Mouse (Mus musculus): ENCODE results near the gene Pga5.

DNA sequence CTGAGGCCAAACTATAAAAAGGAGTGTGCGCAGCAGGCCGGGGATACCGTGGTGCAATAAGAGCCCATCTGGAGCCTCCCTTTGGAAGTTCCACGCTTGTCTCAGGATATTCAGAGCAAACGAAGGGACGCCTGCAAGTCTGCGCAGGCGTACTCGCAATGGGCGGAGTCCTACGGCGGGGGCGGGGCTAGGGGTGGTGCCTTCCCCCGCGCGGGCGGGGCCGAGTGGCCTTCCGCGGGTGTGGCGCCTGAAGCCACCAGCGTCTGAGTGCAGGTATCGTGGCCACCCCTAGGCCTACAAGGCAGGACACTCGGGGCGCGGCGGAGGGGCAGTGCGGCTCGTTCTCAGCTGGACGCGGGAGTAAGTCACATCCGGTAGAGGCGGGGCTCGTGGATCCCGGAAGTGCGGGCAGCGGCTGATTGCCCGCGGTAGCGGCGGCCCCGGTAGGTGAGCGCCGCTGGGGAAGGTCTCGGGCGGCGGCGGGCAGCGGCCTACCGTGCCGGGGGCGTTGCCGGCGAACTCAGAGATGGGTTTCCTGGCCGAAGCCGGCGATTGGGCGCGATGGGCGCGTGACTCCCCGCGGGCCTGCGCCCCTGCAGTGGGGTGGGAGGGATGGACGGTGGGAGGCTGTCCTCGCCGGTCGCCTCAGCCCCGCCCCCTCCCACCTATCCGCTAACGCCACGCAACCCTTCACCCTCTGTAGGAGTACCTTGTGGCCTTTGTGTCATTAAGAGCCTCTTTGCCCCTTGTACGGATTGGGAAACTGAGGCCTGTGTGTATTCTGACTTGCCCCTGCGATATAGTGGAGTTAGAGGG, 10.9 kb upstream of the Pga5 start, which contains the start of gene Vps37c:
- TF ChIP-seq CTCF (IDR thresholded peaks at IDR 0.05; ENCODE audit: borderline replicate concordance, insufficient read depth, low read depth, low read length) (no peak; the same call in 1 of the 2 replicates), POLR2A (IDR thresholded peaks at IDR 0.05; ENCODE audit: borderline replicate concordance, insufficient read depth, low read length) (peak; percentile 72; the same call in 1 of the 2 replicates)
